Mouse (Mus musculus): Measurements from ENCODE around the gene Eps15l1.

Gene Eps15l1

GRCm38 (mm10) chr8:72320803-72321583 lies 100.3 kb downstream of the Eps15l1 start:
- DNase-seq (ENCODE audit: low read depth, low spot score): no peak

GRCm38 (mm10) chr8:72319921-72320802 lies 101.1 kb downstream of the Eps15l1 start:
- DNase-seq (ENCODE audit: low read depth, low spot score): no peak

- DNase-seq (ENCODE audit: low read depth, low spot score): no peak
Observed at GRCm38 (mm10) chr8:72319397-72319796, 101.9 kb downstream of the Eps15l1 start.

DNA sequence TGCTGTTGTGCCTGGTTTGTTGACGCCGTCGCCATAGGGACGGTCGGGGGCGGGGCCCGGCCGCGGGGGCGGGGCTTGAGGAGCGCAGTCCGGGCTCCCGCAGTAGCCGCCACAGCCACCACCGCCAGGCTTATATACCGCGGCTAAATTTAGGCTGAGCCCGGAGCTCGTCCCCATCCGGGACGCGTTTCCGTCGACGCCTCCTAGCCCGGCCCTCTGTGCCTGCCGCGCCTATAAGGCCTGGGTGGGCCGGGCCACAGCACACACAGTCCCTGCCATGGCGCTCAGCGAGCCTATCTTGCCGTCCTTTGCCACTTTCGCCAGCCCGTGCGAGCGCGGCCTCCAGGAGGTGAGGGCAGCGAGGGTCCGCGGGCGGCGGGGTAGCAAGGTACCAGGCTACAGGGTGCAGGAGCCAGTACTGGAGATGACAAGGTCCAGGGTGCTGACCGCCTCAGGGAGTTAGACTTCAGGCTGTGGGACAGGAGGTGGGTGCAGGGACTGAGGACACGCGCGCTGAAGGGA lies 102.4 kb downstream of the Eps15l1 start, which contains the start of gene Klf2:
TSS of gene Klf2 (plus strand) at position 233 of the 522 bp plus-strand sequence.
- DNase-seq (ENCODE audit: low read depth, low spot score): peak; percentile 93

GRCm38 (mm10) chr8:72317741-72318301 lies 103.4 kb downstream of the Eps15l1 start:
- DNase-seq (ENCODE audit: low read depth, low spot score): no peak

DNA sequence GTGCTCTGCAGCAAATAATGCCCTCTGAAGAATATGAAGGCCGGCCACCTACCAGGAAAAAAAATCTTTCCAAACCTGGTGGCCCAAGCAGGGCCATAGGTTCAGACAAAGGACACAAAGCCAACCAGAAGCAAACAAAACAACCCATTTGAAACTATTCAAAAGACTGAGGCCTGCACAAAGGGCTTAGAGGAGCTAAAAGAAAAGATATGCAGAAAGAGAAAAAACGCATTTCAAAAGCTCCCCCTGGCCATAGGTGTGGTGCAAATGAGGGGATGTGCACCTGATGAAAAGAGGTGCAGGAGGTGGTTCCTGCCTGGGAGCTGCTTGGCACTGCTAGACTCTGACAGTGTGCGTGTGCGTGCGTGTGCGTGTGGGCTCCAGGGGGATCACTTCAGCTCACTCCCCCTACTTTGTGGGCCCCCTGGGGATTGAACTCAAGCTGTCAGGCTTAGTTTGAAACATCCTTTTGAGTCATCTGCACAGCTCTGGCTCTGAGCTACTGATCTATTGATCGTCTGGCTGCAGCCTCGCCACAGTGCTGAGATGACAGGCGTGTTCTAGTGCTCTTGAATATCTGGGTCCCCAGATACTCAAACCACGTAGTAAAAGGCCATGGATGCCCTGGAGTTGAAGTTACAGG lies 105.1 kb downstream of the Eps15l1 start:
- no peak for DNase-seq (ENCODE audit: low read depth, low spot score)

DNA sequence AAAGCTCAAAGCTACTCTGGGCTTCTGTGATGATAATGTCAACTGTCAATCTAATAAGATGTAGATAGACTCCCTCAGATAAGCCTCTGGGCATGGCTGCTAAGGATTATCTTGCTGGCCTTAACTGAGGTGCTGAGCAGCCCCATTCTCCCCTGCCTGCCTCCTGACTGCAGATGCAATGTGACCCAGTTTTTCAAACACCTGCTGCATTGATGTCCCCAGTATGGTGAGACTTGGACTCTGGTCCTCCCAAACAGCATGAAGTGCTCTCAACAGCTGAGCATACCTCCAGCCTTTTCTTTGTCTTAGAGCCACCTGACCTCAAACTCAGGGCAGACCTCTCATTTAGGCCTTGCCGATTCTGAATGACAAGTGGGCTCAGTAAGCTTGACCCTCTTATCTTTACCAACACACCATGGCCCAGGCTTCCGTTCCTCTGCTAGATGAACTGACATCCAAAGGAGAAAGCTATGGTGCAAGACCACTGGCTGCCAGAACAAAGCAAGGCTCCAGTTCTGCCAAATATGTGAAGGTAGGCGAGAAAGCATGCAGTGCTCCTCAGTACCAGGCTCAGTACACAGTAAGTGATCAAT lies 108.2 kb downstream of the Eps15l1 start:
- DNase-seq (ENCODE audit: low read depth, low spot score): no peak

DNA sequence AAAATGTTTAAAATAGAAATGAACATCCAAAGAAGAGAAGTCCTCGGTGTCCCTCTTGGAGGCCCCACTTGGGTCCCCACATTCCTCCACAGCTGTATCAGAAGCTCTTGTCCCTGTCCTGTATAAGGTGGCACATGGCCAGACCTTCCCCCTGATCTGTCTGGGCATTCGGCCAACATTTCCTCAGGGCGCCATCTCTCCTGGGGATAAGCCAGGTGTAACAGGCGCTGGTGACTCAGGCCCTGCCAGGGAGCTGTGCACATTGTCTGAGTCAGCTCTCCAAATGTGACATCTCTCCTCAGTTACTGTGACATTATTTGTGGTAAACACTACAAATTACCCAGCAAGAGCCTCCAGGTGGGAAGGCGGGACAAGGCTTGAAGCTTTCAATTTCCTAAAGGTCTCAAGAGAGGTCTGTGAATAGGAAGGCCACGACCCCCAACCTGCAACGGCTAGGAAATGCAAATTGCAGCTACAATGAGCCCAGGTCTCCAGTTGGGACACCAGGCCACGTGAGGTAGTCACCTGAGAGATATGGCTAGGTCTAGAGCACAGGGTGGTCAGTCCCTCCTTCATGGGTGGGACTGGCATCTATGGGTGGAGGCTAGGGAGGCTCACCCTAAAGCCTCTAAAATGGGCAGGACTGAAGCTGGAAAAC lies 110.3 kb downstream of the Eps15l1 start:
- no peak for DNase-seq (ENCODE audit: low read depth, low spot score)

- no peak for DNase-seq (ENCODE audit: low read depth, low spot score)
Observed at GRCm38 (mm10) chr8:72308276-72308675, 113.0 kb downstream of the Eps15l1 start.

GRCm38 (mm10) chr8:72306913-72307312 lies 114.3 kb downstream of the Eps15l1 start:
- no peak for DNase-seq (ENCODE audit: low read depth, low spot score)

- no peak for DNase-seq (ENCODE audit: low read depth, low spot score)
Observed at GRCm38 (mm10) chr8:72305210-72305905, 115.9 kb downstream of the Eps15l1 start, which contains the start of gene Gm10282. Gene Gm10282 (minus strand): TSS chr8:72305260.

- no peak for DNase-seq (ENCODE audit: low read depth, low spot score)
Observed at GRCm38 (mm10) chr8:72303633-72304032, 117.6 kb downstream of the Eps15l1 start.

DNA sequence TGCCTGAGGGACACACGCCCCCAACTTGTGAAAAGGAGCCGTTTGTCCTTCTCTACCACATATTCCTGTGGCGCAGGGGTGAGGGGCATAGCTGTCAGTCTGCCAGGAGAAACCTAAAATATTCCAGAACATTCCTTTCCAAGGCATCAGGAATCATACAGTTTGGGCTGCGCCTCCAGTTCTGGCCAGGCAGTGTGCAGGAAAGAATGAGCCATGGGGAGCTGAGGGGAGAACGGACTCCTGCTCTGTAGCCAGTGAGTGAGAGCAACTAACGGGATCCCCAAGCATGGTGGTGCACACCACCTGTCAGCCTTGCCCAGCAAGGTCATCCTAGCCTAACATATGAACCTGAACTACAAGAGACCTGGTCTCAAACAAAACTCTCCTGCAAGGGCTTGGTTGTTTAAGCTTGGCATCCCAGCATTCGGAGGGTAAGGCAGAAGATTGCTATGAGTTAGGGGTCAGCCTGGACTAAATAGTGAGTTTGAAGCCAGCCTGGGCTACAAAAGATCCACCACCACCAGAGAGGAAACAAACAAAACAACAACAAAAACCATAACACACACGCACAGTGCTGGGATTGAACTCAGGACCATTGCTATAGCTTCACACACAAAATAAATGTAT lies 118.2 kb downstream of the Eps15l1 start:
- DNase-seq (ENCODE audit: low read depth, low spot score): no peak

DNA sequence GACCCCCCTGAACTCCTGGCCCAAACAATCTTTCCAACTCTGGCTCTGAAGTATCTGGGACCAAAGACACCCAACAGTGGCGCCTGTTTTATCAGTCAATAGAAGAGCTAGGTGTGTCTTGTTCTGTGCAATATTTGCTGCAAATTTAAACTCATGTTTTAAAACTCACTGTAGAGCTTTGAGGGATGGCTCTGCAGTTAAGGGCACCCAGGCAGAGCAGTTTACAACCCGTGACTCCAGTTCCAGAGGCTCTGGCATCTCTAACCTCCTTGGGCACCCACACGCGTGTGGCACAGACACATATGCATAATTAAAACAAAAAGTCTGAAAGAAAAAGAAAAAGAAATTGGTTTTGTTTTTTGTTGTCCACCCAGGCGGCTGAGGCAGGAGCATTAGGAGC lies 119.8 kb downstream of the Eps15l1 start:
- no peak for DNase-seq (ENCODE audit: low read depth, low spot score)

DNA sequence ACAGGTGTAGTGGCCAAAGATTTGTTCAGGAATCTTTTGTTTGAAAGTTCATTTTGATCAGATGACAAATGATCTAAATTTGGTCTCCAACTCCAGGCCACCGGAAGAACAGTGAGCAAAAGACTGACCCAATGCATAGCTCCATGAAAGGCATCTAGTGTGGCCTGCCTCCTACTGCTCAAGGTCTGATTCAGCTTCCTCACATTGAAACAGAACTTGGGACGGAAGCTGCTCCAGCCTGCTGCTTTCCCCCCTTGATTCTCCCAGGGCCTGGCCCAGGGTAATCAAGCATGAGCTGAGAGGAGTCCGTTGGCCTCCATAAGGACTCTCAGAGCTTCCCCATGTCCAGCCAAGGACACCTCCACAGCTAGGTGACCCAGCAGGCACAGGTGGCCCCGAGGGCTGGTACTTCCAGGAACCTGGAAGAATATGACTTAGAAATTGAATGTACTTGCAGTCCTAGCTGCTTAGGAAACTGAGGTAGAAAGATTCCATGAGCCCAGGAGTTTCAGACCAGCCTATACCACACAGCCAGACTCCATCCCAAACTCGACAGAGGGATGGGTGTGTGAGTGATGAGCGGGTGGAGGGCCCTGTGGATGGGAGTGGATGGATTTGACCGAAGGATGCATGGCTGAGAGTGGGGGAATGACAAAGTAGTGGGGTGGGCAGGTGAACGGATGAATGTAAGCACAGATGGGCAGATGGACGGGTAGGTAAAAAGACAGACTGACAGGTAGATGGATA lies 120.4 kb downstream of the Eps15l1 start:
- DNase-seq (ENCODE audit: low read depth, low spot score): no peak

- DNase-seq (ENCODE audit: low read depth, low spot score): no peak
Observed at GRCm38 (mm10) chr8:72298928-72299327, 122.3 kb downstream of the Eps15l1 start.

- no peak for DNase-seq (ENCODE audit: low read depth, low spot score)
Observed at GRCm38 (mm10) chr8:72296561-72296960, 124.7 kb downstream of the Eps15l1 start.

DNA sequence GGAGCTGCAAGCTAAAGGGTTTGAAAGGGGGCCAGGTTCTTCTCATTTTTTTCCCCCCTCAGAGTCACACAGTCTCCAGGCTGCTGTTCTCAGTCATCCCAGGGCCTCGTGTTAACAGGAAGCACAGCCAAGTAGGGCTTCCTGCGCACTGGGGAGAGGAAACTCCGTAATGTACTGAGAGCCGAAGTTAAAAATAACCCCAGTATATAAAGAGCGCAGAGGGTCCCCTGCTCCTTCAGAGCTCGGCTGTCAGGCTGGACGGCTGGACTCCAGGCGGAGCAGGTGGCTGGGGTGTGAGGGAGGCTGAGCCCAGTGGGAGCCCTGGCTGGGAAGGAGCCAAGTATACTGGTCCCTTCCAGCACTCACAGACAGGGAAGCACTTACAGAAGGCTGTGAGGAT lies 125.6 kb downstream of the Eps15l1 start:
- peak; percentile 41 for DNase-seq (ENCODE audit: low read depth, low spot score)

- DNase-seq (ENCODE audit: low read depth, low spot score): no peak
Observed at GRCm38 (mm10) chr8:72295125-72295524, 126.1 kb downstream of the Eps15l1 start.

Data from mesoderm, embryonic 11.5 days (tissue).